Mouse (Mus musculus) gastrocnemius, postnatal 14 days (tissue): Measurements from ENCODE around the gene Tfpi. TPM values are rescaled to one million over a fixed set of nuclear protein-coding genes. Genes with fewer than 3 reads are reported as not detected.
"Not testable (repeated sequence)": the region's sequence is repeated elsewhere in the genome, so short reads cannot be mapped to it uniquely, and the experiment has no call there.

ENCODE experiments used
- DNase-seq: peaks from one replicate; pipeline ENCODE4 v3.0.0; 2021; ENCODE audit warnings: mixed read lengths
- intact Hi-C: fragments of 180-260 bp; cut with DNase I; formaldehyde crosslinking; loops from one replicate; pipeline ENCODE4 v1.15.1; 2025; ENCODE audit warnings: low total_unique reads
- long read RNA-seq, 2 experiments: library from polyadenylated mRNA; stranded (forward); transcript quantifications; one replicate each; pipeline ENCODE4 v2.0.0; 2021
- total RNA-seq, 2 experiments: library from RNA; stranded (reverse); gene quantifications; 2 replicates each; pipeline ENCODE4 v1.2.3; 2021

Tfpi gene
- 1 to 10 TPM; 6.7 to 6.9 TPM for total RNA-seq
- long read RNA-seq, experiment 1, partial matches to known transcripts = 0 of 2 reads
- long read RNA-seq, experiment 1, other reads (novel, unspliced or antisense) = 2 of 2 reads
- long read RNA-seq, experiment 2, partial matches to known transcripts = 0 of 7 reads
- long read RNA-seq, experiment 2, other reads (novel, unspliced or antisense) = 7 of 7 reads

DNA sequence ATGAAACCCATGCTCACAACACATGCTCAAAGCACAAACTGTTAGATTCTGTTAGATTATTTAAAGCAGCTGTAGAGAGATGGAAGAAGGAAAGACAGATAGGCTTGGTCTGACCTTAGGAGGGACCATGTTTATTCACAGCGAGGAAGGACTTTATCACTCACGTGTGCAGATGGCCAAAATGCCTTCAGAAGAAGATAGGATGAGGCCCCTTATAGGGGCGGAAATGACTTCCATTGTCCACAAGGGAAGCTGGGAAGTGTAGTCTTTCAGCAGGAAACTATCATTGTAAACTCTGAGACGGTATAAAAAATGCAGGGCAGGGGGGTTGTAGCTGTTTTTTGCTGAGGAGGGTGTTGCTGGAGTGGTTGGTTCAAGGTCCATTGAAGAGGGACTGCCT, at the start of gene Tfpi:
Tfpi (minus strand) TSS at position 199 of the 400 bp plus-strand sequence.
- no peak for DNase-seq
- intact Hi-C loops = no loop called here

DNA sequence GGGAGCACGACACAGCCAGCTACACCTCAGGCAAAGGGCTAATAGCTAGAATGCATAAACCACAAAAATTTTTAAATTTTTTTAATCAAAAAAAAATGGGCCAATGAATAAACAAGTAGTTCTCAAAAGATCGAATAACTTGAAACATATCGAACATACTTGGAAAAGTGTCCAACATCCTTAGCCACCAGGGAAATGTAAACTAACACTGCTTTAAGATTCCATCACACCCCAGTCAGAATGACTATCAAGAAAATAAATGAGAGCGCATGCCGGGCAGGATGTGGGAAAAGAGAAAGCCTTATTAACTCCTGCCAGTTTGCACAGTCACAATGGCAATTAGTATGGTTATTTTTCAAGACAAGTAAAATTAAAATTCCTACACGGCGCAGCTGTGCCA, 49.6 kb upstream of the Tfpi start:
- intact Hi-C loops = no loop called here
- no peak for DNase-seq

- intact Hi-C loops = no loop called here
- no peak for DNase-seq
These were observed 49.2 kb upstream of the Tfpi start for GRCm38 (mm10) chr2:84525806-84526205.

GRCm38 (mm10) chr2:84525047-84525446, 48.5 kb upstream of the Tfpi start:
- intact Hi-C loops = no loop called here
- DNase-seq = no peak

GRCm38 (mm10) chr2:84523994-84524393, 47.4 kb upstream of the Tfpi start:
- intact Hi-C loops = no loop called here
- no peak for DNase-seq

DNA sequence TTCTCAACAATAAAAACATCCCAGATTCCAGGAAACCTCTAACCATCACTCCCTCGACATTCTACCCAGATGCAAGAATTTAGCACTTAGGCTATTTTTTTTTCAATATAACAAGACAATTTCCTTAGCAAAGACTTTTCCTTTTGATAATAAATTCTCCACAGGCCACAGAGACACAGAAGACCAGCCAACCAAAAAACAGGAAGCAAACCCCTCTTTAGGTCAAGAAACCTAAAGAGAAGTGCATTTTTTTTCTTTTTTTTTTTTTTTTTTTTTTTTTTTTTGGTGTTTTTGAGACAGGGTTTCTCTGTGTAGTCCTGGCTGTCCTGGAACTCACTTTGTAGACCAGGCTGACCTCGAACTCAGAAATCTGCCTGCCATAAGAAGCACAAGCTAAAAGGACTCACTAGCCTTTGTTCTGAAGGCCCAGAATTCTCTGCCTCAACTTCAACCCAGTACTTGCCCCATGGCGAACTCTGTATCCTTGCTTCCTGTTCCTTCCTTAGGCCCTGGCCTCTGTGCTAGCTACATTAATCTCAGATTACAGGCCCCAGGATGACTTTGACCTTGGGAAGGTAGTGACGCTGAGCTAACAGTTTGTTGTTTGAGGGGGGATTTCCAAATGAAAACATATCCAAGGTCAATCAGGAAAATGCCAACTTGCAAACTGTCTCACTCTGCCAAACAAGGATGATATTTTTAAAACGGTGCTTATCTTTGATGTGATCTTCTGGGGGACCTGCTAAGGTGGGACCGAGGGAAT, 46.7 kb upstream of the Tfpi start:
- no peak for DNase-seq
- intact Hi-C loops = no loop called here

DNA sequence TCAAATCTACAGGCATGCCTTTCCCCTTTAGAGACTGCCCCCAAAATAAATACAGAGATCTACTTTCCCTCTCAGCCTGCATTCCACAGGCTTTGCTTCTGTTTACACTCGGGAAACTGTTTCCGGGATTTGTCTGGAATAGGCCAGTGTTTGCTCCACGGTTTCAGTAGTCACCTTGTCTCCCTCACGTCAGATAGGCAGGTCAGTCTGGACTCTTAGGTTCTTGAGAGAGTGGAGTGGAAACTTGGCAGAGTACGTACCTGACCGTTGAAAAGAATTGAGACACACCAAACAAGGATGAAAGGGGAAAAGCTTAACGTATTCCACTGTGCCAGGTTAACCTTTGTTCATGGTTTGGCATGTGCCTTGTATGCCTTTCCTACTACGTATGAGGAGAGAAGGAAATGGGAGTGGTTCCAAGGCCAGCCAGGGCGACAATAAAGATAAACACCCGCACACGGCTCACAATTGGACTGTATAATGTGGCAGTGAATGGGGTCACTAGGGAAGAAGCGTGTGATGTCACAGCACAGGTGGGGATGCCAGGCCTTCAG, 43.0 kb upstream of the Tfpi start:
- intact Hi-C loops = no loop called here
- DNase-seq = no peak

DNA sequence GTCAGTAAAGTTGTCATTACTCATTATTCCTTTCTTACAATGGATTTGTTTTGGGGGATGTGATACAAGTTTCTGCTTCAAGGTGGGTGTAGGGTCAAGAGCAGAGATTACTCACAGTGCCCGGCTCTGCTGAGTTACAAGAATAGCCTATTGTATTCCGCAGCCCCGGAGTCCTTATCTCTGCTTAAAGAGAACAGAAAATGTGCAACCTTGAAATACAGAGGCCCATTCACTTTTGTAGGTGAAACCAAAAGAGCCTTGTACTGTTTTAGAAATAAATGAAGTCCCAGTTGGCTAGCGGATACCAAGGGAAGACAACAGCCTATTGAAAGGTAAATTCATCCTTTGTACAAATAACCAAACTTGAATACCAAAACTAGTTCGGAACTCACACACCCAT, 42.2 kb upstream of the Tfpi start:
- DNase-seq = no peak
- intact Hi-C loops = no loop called here

DNA sequence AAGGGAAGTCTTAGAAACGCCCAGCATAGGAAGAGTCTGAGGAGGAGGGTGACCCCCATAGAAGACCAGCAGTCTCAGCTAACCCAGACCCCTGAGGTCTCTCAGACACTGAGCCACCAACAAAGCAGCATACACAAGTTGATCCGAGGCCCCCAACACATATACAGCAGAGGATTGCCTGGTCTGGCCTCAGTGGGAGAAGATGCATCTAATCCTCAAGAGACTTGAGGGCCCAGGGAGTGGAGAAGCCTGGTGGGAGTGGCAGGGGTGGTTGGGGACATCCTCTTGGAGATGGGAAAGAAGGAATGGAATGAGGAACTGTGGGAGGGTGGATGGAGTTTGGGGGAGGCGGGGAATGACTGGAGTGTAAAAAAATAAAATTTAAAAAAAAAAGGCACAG, 36.7 kb upstream of the Tfpi start:
- intact Hi-C loops = no loop called here
- DNase-seq = no peak

DNA sequence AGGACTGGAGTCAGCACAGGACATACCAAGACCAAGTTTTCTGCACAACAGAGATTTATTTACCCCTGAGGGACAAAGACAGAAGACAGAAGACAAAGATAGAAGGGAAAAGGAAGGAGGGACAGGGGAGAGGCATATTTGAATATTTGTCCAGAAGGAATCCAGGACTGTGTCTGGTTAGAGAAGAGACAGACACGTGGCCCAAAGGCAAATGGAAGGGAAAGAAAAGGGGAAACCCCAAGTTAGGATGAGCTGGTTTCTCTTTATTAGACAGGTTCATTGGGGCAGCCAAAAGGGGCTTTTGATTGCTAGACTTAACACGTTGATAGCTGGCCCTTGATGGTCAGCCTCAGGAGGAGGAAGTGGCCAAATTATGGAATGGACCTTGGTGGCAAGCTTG, 34.9 kb upstream of the Tfpi start:
- intact Hi-C loops = no loop called here
- DNase-seq = no peak

DNA sequence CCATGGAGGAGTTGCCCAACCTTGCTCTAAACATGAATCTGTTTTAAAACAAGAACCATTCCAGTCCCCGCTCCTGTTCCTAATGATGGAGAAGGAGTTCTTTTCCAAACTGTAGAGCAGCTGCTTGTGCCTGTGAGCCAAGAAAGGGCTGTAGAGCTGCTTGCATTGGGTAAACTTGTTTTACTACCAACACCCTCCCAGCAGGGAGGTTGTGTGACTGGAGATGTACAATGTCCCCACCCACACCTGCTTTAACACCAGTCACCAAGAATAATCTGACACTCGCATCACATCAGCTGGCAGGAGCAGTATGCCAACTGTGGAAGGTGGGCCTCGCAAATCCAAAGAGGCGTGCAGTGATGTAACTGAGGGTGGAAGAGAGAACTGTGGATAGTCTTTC, 34.5 kb upstream of the Tfpi start:
- intact Hi-C loops = no loop called here
- DNase-seq = no peak

- DNase-seq, intact Hi-C loops: not testable (repeated sequence)
These were observed 28.4 kb upstream of the Tfpi start for GRCm38 (mm10) chr2:84504954-84505394.

DNA sequence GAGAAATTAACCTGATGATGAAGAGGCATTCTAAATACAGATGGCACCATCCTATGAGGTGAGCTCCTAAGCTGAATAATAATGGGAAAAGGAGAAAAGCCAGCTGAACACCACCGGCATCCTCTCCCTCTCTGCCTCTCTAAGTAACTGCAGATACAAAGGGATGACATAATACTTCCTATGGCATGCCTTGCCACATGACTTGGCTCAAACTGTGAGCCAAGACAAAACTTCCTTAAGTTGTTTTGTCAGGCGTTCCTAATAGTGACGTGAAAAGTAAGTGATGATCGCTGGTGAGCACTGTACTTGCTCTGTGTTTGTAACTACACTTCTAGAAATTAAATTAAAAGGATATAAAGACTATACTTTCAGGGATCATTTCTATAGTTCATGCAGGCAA, 27.7 kb upstream of the Tfpi start:
- intact Hi-C loops = no loop called here

GRCm38 (mm10) chr2:84498921-84499320, 22.3 kb upstream of the Tfpi start:
- intact Hi-C loops = no loop called here
- no peak for DNase-seq

More for the DNA sequence above, 27.7 kb upstream of the Tfpi start:
- no peak for DNase-seq

- intact Hi-C loops = no loop called here
- DNase-seq = no peak
These were observed 18.5 kb upstream of the Tfpi start for GRCm38 (mm10) chr2:84495108-84495507.

DNA sequence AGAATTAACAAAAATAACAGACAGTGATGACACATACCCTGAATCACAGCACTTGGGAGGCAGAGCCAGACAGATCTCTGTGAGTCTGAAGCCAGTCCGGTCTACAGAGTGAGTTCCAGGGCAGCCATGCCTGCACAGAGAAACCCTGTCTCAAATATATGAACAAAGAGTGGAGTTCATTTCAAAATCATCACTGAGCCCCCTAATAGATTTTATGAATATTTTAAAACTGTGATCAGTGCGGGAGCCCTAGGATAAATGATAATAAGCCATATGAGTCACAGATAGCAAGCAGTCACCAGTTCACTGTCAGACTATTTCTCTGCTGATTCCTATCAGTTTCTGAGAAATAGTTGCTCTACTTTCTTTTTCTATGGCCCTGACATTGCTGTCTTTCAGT, 17.1 kb upstream of the Tfpi start:
- DNase-seq = no peak

DNA sequence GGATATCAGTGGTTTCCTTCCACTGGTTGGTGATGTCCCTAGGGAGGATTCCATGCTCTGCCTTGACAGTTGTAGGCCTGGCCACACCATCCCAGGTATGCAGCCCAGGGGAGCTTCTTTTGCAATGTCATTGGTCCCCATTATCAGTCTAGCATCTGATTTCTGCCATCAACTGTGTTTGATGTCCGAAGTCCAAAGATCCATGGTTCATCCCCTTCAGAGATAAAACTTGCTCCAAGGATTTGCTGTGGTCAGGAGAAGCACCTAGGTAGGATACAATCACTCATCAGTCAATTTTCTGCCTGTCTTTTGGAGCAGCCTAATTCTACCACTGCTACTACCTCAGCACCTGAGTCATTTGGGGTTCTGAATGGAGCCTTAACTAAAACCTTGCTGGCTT, 15.1 kb upstream of the Tfpi start:
- no peak for DNase-seq

More for the DNA sequence above, 17.1 kb upstream of the Tfpi start:
- intact Hi-C loops = no loop called here

GRCm38 (mm10) chr2:84487705-84488291, 11.2 kb upstream of the Tfpi start:
- DNase-seq = no peak
- intact Hi-C loops = no loop called here

More for the DNA sequence above, 15.1 kb upstream of the Tfpi start:
- intact Hi-C loops = no loop called here

DNA sequence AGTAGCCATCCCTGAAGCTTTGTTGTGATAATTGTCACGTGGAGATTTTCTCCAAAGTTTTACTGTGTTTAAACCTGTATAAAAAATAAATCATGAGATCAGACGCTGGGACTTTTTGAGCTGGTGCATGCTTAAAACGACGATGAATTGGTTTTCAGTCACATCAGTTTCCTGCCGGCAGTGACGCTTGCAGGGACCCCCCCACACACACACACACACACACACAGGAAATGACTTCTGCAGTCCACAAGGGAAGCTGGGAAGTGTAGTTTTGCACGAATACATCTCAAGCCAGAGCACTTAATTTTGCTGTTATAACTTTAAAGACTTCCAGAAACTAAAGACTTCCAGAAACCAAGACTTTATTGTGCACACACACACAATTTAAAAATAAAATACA, 5.3 kb upstream of the Tfpi start:
- intact Hi-C loops = no loop called here
- DNase-seq = peak; percentile 21

- no peak for DNase-seq
- intact Hi-C loops = no loop called here
These were observed 2.5 kb upstream of the Tfpi start for GRCm38 (mm10) chr2:84479036-84479435.

GRCm38 (mm10) chr2:84477759-84478158, 1.2 kb upstream of the Tfpi start:
- no peak for DNase-seq
- intact Hi-C loops = no loop called here
